ENCODE assay signal across 10 mouse cellular contexts in genomic region chr8:84130806-84131205, GRCm38 (mm10). TPM values are rescaled to one million over a fixed set of nuclear protein-coding genes. Genes with fewer than 3 reads are reported as not detected.
DNase-seq lines count a peak whose midpoint lies in the region; ATAC-seq and TF ChIP-seq lines count a peak whose summit lies in the region.
"Had no signal": no experiment of that assay in that cellular context is flagged by ENCODE, and none has a peak within 500 bp of the region (broad histone marks: within the 10 kb centered on the region; RNA-seq: fewer than 3 reads in every experiment).

No protein-coding gene starts in this region.

- no peaks in the 10 kb centered on the region for H3K27me3 ChIP-seq in cerebellum, adult 2 months (ENCODE audit: control insufficient read depth, insufficient read depth, low read length)
- H3K27me3 ChIP-seq in kidney, embryonic 14.5 days (ENCODE audit: control insufficient read depth, insufficient read depth, low read length) = no peaks in the 10 kb centered on the region

- no peak for TF ChIP-seq CTCF in gastrocnemius, adult 2 months (IDR thresholded peaks at IDR 0.05)
- TF ChIP-seq CTCF in cerebellum, adult 2 months (IDR thresholded peaks at IDR 0.05; ENCODE audit: borderline replicate concordance, insufficient read depth, low read depth, low read length) = no peak

- H3K9ac ChIP-seq in kidney, embryonic 14.5 days (ENCODE audit: low read depth, low read length) = 0 out of 2 replicates have a peak overlapping the region, but pooled peaks have one; percentile 13
- H3K9ac ChIP-seq: liver, embryonic 14.5 days had no signal

- peak overlapping the region; percentile 24 for H3K4me3 ChIP-seq in gastrocnemius, adult 2 months
- no peak overlapping the region for H3K4me3 ChIP-seq in cerebellum, adult 2 months (replicated peaks; ENCODE audit: insufficient read depth, low read depth, low read length)
- H3K4me3 ChIP-seq in kidney, embryonic 14.5 days (ENCODE audit: low read length) = no peak overlapping the region

- 7% methylated on average over 30 of the region's 30 CpGs for WGBS in cerebellum, adult 2 months
- 45% methylated on average over 30 of the region's 30 CpGs for WGBS in kidney, embryonic 14.5 days

- ATAC-seq in kidney, embryonic 14.5 days (ENCODE audit: low FRiP score, low TSS enrichment) = no peak; the same call in 1 of the 2 replicates
- ATAC-seq in megakaryocyte-erythroid progenitor cell, adult 5-6 weeks (replicated peaks; ENCODE audit: low FRiP score, low TSS enrichment, poor library complexity, severe bottlenecking) = no peak

- peak; percentile 28; the same call in 1 of the 2 replicates for TF ChIP-seq POLR2A in cerebellum, adult 2 months (IDR thresholded peaks at IDR 0.05; ENCODE audit: borderline replicate concordance, insufficient read depth, low read length)

- H3K4me2 ChIP-seq in kidney, embryonic 14.5 days (replicated peaks; ENCODE audit: low read depth, low read length) = no peak overlapping the region

- no peak overlapping the region; the same call in 1 of the 2 replicates for H3K27ac ChIP-seq in gastrocnemius, adult 2 months
- H3K27ac ChIP-seq in cerebellum, adult 2 months (ENCODE audit: insufficient read depth, low read length) = peak overlapping the region; percentile 1
- H3K27ac ChIP-seq in kidney, embryonic 14.5 days (ENCODE audit: low read depth, low read length) = no peak overlapping the region
- H3K27ac ChIP-seq: liver, embryonic 14.5 days had no signal

- H3K9me3 ChIP-seq in kidney, embryonic 14.5 days (ENCODE audit: control insufficient read depth, low read length) = no peaks in the 10 kb centered on the region

- intact Hi-C loops in gastrocnemius, adult 2 months (cut with DNase I) = no loop called here

- H3K4me1 ChIP-seq in cerebellum, adult 2 months (ENCODE audit: control insufficient read depth, insufficient read depth, low read length) = peaks cover 11% of the 10 kb centered on the region
- no peaks in the 10 kb centered on the region for H3K4me1 ChIP-seq in kidney, embryonic 14.5 days (ENCODE audit: control insufficient read depth, insufficient read depth, low read length)

- H3K36me3 ChIP-seq in kidney, embryonic 14.5 days (ENCODE audit: control insufficient read depth, insufficient read depth, low read length) = peaks cover 40% of the 10 kb centered on the region

- peak; percentile 71 for DNase-seq in gastrocnemius, adult 2 months
- DNase-seq in gastrocnemius, postnatal 4 days (ENCODE audit: low spot score in 2 of 2) = no peak
- DNase-seq in ES-CJ7 (ENCODE audit: low read depth, low spot score) = peak; percentile 64
- peak; percentile 82 to 84 for DNase-seq in cerebellum, adult 2 months
- no peak for DNase-seq in thymus, postnatal 14 days
- no peak for DNase-seq in lung, postnatal 36 days

RNA-seq across cellular contexts. Expression of gene Podnl1, which starts 5.0 kb away (rescaled TPM):
- not detected for total RNA-seq in gastrocnemius, adult 2 months (2021)
- total RNA-seq in gastrocnemius, postnatal 4 days (2021) = not detected
- 0.14 and 0.20 TPM in 2 replicates for polyA plus RNA-seq in cerebellum, adult 2 months (2012; rRNA removed)
- polyA plus RNA-seq in kidney, embryonic 14.5 days (2014; fragmentation: Nextera tagmentation; extraction: Ambion mirVana) = 0.19 and 0.34 TPM in 2 replicates
- 0.79 TPM in 1 of 2 replicates, not detected in the other for total RNA-seq in megakaryocyte-erythroid progenitor cell, adult 5-6 weeks (2014; fragmentation: Nextera tagmentation)
- total RNA-seq in megakaryocyte-erythroid progenitor cell, adult 5-6 weeks (2017) = 0.14 TPM in 1 of 2 replicates, not detected in the other
- total RNA-seq: common myeloid progenitor, adult 5-6 weeks had no signal

RNA-seq across cellular contexts. Expression of gene Cc2d1a, which starts 16.9 kb away (rescaled TPM):
- total RNA-seq in gastrocnemius, adult 2 months (2021) = 10 to 100 TPM; 16.8 to 18.6 TPM
- 10 to 100 TPM; 18.2 to 21.8 TPM for total RNA-seq in gastrocnemius, postnatal 4 days (2021)
- polyA plus RNA-seq in cerebellum, adult 2 months (2012; rRNA removed) = 40.4 and 45.1 TPM in 2 replicates
- 11.7 and 17.7 TPM in 2 replicates for polyA plus RNA-seq in kidney, embryonic 14.5 days (2014; fragmentation: Nextera tagmentation; extraction: Ambion mirVana)
- 8.6 and 10.7 TPM in 2 replicates for total RNA-seq in megakaryocyte-erythroid progenitor cell, adult 5-6 weeks (2014; fragmentation: Nextera tagmentation)
- 3.2 and 6.9 TPM in 2 replicates for total RNA-seq in megakaryocyte-erythroid progenitor cell, adult 5-6 weeks (2017)

RNA-seq across cellular contexts. Expression of gene 4930432K21Rik, which starts 17.0 kb away (rescaled TPM):
- total RNA-seq in gastrocnemius, adult 2 months (2021) = under 1 TPM; 0.28 to 0.50 TPM
- 1 to 10 TPM; 1.4 to 1.9 TPM for total RNA-seq in gastrocnemius, postnatal 4 days (2021)
- 2.7 and 3.2 TPM in 2 replicates for polyA plus RNA-seq in cerebellum, adult 2 months (2012; rRNA removed)
- 0.87 and 1.2 TPM in 2 replicates for polyA plus RNA-seq in kidney, embryonic 14.5 days (2014; fragmentation: Nextera tagmentation; extraction: Ambion mirVana)
- 0.49 and 0.50 TPM in 2 replicates for total RNA-seq in megakaryocyte-erythroid progenitor cell, adult 5-6 weeks (2014; fragmentation: Nextera tagmentation)
- 1.1 and 1.7 TPM in 2 replicates for total RNA-seq in megakaryocyte-erythroid progenitor cell, adult 5-6 weeks (2017)

RNA-seq across cellular contexts. Expression of gene Dcaf15, which starts 26.2 kb away (rescaled TPM):
- 1 to 10 TPM; 4.8 to 5.4 TPM for total RNA-seq in gastrocnemius, adult 2 months (2021)
- 10 to 100 TPM; 15.6 to 17.5 TPM for total RNA-seq in gastrocnemius, postnatal 4 days (2021)
- polyA plus RNA-seq in cerebellum, adult 2 months (2012; rRNA removed) = 39.0 and 44.7 TPM in 2 replicates
- 10.4 and 18.3 TPM in 2 replicates for polyA plus RNA-seq in kidney, embryonic 14.5 days (2014; fragmentation: Nextera tagmentation; extraction: Ambion mirVana)
- 27.0 and 27.3 TPM in 2 replicates for total RNA-seq in megakaryocyte-erythroid progenitor cell, adult 5-6 weeks (2014; fragmentation: Nextera tagmentation)
- 14.1 and 16.3 TPM in 2 replicates for total RNA-seq in megakaryocyte-erythroid progenitor cell, adult 5-6 weeks (2017)

RNA-seq across cellular contexts. Expression of gene Nanos3, which starts 54.2 kb away (rescaled TPM):
- total RNA-seq in gastrocnemius, adult 2 months (2021) = not detected
- 1 to 10 TPM; 2.5 to 3.3 TPM for total RNA-seq in gastrocnemius, postnatal 4 days (2021)
- 2.3 and 2.8 TPM in 2 replicates for polyA plus RNA-seq in cerebellum, adult 2 months (2012; rRNA removed)
- 4.3 and 5.5 TPM in 2 replicates for polyA plus RNA-seq in kidney, embryonic 14.5 days (2014; fragmentation: Nextera tagmentation; extraction: Ambion mirVana)
- 2.9 and 5.0 TPM in 2 replicates for total RNA-seq in megakaryocyte-erythroid progenitor cell, adult 5-6 weeks (2014; fragmentation: Nextera tagmentation)
- total RNA-seq in megakaryocyte-erythroid progenitor cell, adult 5-6 weeks (2017) = not detected in 2 replicates
- total RNA-seq: common myeloid progenitor, adult 5-6 weeks had no signal

Comparison
In these comparisons a context has a peak if more than half of its experiments do, and no peak if none do; other contexts are left out.
1. DNase-seq: peak in gastrocnemius, adult 2 months (single experiment), ES-CJ7 (single experiment) and cerebellum, adult 2 months (2 of 2); none in gastrocnemius, postnatal 4 days (0 of 2), thymus, postnatal 14 days (single experiment) and lung, postnatal 36 days (single experiment).